Mouse (Mus musculus): Measurements from ENCODE around the gene Pla2g15. TPM values are rescaled to one million over a fixed set of nuclear protein-coding genes. Genes with fewer than 3 reads are reported as not detected.
A peak's percentile ranks its signal among the peaks of the same experiment; 100 is the strongest.

The Pla2g15 gene
- polyA plus RNA-seq, 1 experiment = not detected

DNA sequence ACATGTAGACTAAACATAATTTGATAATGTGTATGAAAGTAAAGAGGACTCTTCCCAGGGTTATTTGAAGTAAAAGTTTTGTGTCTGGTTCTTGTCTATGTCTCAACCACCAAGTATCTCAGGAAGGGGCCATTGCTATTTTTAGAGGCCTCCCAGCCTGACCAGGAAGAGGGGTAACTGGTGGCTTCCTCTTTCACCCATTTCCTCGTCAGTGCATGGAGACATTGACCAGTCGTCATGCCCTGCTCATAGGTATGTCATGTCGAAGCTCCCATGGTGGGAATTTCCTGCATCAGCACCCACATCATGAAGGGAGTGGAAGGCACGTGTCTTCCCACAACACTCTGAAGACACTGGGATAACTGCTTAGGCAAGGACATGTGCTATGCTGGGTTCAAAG is 2.7 kb downstream of the Pla2g15 start:
- H3K4me3 ChIP-seq (ENCODE audit: insufficient read depth, low read depth, low read length) = no peak overlapping the region
- no peak for TF ChIP-seq POLR2A (IDR thresholded peaks at IDR 0.05; ENCODE audit: insufficient read depth, low read depth, low read length)
- TF ChIP-seq CTCF (IDR thresholded peaks at IDR 0.05; ENCODE audit: insufficient read depth, low read depth, low read length) = no peak
- H3K27ac ChIP-seq (ENCODE audit: insufficient read depth, low read depth, low read length) = no peak overlapping the region
- 89% methylated on average over 4 of the region's 4 CpGs for WGBS
- H3K4me1 ChIP-seq (ENCODE audit: control insufficient read depth, insufficient read depth, low read length) = peaks cover 3% of the 10 kb centered on the region

DNA sequence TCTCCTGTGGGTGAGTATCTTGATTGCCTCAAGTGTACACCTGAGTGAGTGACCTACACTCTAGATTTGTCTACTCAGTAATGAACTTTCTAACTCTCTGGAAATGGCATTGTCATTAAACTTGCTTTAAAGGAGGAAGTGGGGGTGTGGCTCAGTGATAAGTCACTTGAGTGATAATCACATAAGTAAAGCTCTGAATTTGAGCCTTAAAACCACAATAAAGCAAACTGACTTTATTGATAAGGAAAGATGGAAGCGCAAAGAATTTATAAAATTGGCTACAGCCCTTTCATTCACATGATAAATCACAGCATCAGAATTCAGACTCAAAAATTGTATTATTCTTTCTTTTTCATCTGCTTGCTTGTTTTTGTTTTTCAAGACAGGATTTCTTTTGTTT is 7.2 kb downstream of the Pla2g15 start:
- TF ChIP-seq CTCF (IDR thresholded peaks at IDR 0.05; ENCODE audit: insufficient read depth, low read depth, low read length) (no peak), POLR2A (IDR thresholded peaks at IDR 0.05; ENCODE audit: insufficient read depth, low read depth, low read length) (no peak)
- 98% methylated on average over 1 of the region's 1 CpGs for WGBS
- Histone ChIP-seq H3K27ac (ENCODE audit: insufficient read depth, low read depth, low read length) (no peak overlapping the region), H3K4me1 (ENCODE audit: control insufficient read depth, insufficient read depth, low read length) (no peaks in the 10 kb centered on the region), H3K4me3 (ENCODE audit: insufficient read depth, low read depth, low read length) (no peak overlapping the region)

DNA sequence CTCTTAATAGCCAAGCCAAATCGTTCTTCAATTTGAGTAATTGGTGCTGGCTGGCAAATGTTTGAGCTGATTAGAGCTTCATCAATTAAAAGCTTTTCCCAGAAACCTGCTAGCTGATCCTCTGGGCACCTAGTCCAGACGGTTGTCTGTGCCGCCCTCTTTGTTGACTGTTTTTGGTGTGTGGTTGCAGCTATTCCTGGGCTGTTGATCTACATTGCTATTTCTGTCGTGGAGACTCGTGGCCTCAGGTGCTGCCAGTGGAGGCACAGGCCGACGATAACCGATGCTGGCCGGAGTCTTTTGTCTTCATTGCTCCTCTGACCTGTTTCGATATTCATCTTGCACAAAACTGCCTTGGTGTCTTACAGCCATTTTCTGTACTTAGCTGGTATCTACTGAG is 8.2 kb downstream of the Pla2g15 start:
- no peak for TF ChIP-seq CTCF (IDR thresholded peaks at IDR 0.05; ENCODE audit: insufficient read depth, low read depth, low read length)
- TF ChIP-seq POLR2A (IDR thresholded peaks at IDR 0.05; ENCODE audit: insufficient read depth, low read depth, low read length) = no peak
- no peaks in the 10 kb centered on the region for H3K4me1 ChIP-seq (ENCODE audit: control insufficient read depth, insufficient read depth, low read length)
- WGBS = 85% methylated on average over 10 of the region's 10 CpGs
- H3K27ac ChIP-seq (ENCODE audit: insufficient read depth, low read depth, low read length) = no peak overlapping the region
- no peak overlapping the region for H3K4me3 ChIP-seq (ENCODE audit: insufficient read depth, low read depth, low read length)

DNA sequence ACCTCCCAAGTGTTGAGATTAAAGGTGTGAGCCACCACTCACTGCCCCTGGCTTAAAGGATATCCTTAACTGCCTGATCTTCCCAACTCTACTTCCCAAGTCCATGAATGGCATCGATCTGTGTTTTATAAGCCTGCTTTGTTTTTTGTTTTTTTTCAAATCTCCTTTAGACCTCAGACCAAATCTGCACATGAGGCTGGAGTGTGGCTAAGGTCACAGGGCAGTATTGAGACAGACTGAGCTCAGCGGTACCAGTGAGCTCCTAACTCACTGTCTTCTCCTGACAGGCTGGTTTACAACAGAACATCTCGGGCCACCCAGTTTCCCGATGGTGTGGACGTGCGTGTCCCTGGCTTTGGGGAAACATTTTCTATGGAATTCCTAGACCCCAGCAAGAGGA is 9.7 kb downstream of the Pla2g15 start:
- Histone ChIP-seq H3K4me1 (ENCODE audit: control insufficient read depth, insufficient read depth, low read length) (no peaks in the 10 kb centered on the region), H3K27ac (ENCODE audit: insufficient read depth, low read depth, low read length) (no peak overlapping the region), H3K4me3 (ENCODE audit: insufficient read depth, low read depth, low read length) (no peak overlapping the region)
- TF ChIP-seq CTCF (IDR thresholded peaks at IDR 0.05; ENCODE audit: insufficient read depth, low read depth, low read length) (no peak), POLR2A (IDR thresholded peaks at IDR 0.05; ENCODE audit: insufficient read depth, low read depth, low read length) (no peak)
- WGBS = 90% methylated on average over 6 of the region's 6 CpGs

DNA sequence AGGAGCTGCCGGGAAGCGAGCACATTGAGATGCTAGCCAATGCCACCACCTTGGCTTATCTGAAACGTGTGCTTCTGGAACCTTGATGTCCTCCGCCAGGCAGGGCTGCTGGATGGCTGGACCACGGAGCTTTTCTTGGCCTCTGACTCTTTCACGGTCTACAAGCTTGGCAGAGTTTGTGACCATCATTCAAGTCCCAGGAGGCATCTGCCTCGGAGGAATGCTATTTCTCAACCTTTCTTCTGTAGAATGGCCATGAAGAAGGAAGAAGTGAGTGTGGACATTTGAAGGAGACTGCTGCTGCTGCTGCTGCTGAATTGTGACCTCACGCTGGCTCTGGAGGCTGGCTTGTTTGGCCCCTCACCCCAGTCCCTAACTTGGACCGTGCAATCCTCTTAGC is 13.1 kb downstream of the Pla2g15 start:
- 91% methylated on average over 9 of the region's 9 CpGs for WGBS
- H3K27ac ChIP-seq (ENCODE audit: insufficient read depth, low read depth, low read length) = no peak overlapping the region
- TF ChIP-seq CTCF (IDR thresholded peaks at IDR 0.05; ENCODE audit: insufficient read depth, low read depth, low read length) (no peak), POLR2A (IDR thresholded peaks at IDR 0.05; ENCODE audit: insufficient read depth, low read depth, low read length) (no peak)
- no peaks in the 10 kb centered on the region for H3K4me1 ChIP-seq (ENCODE audit: control insufficient read depth, insufficient read depth, low read length)
- H3K4me3 ChIP-seq (ENCODE audit: insufficient read depth, low read depth, low read length) = no peak overlapping the region

DNA sequence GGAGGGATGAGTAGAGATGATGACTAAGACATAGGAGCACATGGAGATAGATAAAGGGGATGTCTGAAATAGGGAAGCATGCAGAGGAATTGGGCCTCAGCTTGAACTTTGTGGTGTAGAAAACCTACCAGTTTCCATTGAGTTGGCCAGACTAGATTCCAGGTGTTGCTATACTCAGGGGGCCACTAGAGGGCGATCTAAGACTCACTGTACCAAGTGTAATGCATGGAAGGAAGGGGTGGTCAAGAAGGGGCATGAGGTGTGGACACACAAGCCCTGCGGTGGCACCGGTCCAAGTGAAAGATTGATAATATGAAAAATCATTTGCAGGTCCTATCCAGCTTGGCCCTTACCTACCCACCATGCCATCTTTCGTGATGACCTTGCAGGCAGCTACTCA is 15.3 kb downstream of the Pla2g15 start:
- TF ChIP-seq POLR2A (IDR thresholded peaks at IDR 0.05; ENCODE audit: insufficient read depth, low read depth, low read length) (no peak), CTCF (IDR thresholded peaks at IDR 0.05; ENCODE audit: insufficient read depth, low read depth, low read length) (peak; percentile 66)

GRCm38 (mm10) chr8:106168356-106169016 is 18.3 kb downstream of the Pla2g15 start, which contains the start of gene Slc7a6:
Slc7a6 (plus strand) TSS chr8:106168857.
- H3K4me3 ChIP-seq (ENCODE audit: insufficient read depth, low read depth, low read length) = peak within 1 kb of the TSS; percentile 88
- peaks cover 4% of the 10 kb centered on the region; the same call in 1 of the 2 replicates for H3K4me1 ChIP-seq (ENCODE audit: control insufficient read depth, insufficient read depth, low read length)
- peak within 1 kb of the TSS; percentile 76 for H3K27ac ChIP-seq (ENCODE audit: insufficient read depth, low read depth, low read length)
- WGBS = under 1% methylated on average over 59 of the region's 59 CpGs
- no peak for TF ChIP-seq CTCF (IDR thresholded peaks at IDR 0.05; ENCODE audit: insufficient read depth, low read depth, low read length)
- TF ChIP-seq POLR2A (IDR thresholded peaks at IDR 0.05; ENCODE audit: insufficient read depth, low read depth, low read length) = peak; percentile 89

More for the DNA sequence above, 15.3 kb downstream of the Pla2g15 start:
- 43% methylated on average over 4 of the region's 4 CpGs for WGBS
- Histone ChIP-seq H3K4me3 (ENCODE audit: insufficient read depth, low read depth, low read length) (no peak overlapping the region), H3K4me1 (ENCODE audit: control insufficient read depth, insufficient read depth, low read length) (0 out of 2 replicates have a peak, but pooled peaks cover 2% of the 10 kb centered on the region), H3K27ac (ENCODE audit: insufficient read depth, low read depth, low read length) (no peak overlapping the region)

- Histone ChIP-seq H3K4me3 (ENCODE audit: insufficient read depth, low read depth, low read length) (peak overlapping the region; percentile 88), H3K4me1 (ENCODE audit: control insufficient read depth, insufficient read depth, low read length) (peaks cover 4% of the 10 kb centered on the region; the same call in 1 of the 2 replicates), H3K27ac (ENCODE audit: insufficient read depth, low read depth, low read length) (peak overlapping the region; percentile 76)
- TF ChIP-seq POLR2A (IDR thresholded peaks at IDR 0.05; ENCODE audit: insufficient read depth, low read depth, low read length) (no peak; the same call in 1 of the 2 replicates), CTCF (IDR thresholded peaks at IDR 0.05; ENCODE audit: insufficient read depth, low read depth, low read length) (no peak)
- under 1% methylated on average over 53 of the region's 54 CpGs for WGBS
Measured at GRCm38 (mm10) chr8:106169017-106169933, 19.1 kb downstream of the Pla2g15 start.

Measured in olfactory bulb, adult 2 months (tissue).